Mouse (Mus musculus): ENCODE results near the gene Ect2.
A peak's percentile ranks its signal among the peaks of the same experiment; 100 is the strongest.

Ect2 gene

GRCm38 (mm10) chr3:27158910-27159309, 5.2 kb upstream of the Ect2 start:
- no peak for DNase-seq (ENCODE audit: low read depth, low spot score)

DNA sequence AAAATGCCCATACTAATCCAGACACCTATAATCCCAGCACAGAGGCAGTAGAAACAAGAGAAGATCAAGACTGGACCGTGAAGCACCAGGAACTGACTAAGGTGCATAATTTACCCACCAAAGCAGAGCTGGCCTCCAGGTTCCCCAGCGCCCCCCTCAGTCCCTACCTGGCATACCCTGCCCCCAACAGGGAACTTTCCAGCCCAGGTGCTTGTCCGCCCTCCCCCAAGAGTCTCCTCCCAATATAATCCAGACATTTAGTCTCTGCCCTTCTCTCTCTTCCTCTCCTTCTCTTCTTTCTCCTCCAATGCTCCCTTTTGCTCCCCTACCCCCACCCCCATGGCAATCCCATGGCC, 2.9 kb upstream of the Ect2 start:
- no peak for DNase-seq (ENCODE audit: low read depth, low spot score)

DNA sequence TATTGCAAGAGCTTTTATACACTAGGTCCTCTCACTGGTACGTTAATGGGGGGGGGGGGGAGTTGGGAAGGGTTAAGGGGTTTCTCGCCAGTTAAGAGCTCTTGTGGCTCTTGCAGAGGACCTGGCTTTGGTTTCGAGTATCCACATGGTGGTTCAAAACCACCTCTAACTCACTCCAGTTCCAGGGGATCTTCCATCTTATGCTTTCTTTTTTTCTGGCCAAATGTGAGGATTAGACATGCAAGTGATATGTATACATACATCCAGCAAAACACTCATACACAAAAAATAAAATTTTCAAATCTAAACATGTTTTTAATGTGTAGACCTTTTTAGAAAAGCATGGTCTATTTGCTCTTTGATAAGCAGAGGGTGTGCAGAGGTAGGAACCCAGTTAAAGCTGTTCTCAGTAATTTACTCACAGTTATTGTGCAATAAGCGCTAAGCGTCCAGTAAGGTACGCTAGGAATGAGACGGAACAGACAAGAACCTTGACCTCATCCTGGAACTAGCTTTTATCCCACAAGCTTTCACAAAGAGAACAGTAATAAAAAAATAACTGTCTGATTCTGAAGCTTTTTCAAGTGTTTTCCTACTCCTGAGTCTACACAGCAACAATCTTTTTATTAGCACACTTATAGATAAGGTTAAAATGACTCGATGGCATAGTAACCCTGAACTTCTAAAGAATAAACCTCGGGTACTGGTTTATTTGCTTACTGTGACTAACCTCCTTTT, 2.3 kb upstream of the Ect2 start:
- no peak for DNase-seq (ENCODE audit: low read depth, low spot score)

DNA sequence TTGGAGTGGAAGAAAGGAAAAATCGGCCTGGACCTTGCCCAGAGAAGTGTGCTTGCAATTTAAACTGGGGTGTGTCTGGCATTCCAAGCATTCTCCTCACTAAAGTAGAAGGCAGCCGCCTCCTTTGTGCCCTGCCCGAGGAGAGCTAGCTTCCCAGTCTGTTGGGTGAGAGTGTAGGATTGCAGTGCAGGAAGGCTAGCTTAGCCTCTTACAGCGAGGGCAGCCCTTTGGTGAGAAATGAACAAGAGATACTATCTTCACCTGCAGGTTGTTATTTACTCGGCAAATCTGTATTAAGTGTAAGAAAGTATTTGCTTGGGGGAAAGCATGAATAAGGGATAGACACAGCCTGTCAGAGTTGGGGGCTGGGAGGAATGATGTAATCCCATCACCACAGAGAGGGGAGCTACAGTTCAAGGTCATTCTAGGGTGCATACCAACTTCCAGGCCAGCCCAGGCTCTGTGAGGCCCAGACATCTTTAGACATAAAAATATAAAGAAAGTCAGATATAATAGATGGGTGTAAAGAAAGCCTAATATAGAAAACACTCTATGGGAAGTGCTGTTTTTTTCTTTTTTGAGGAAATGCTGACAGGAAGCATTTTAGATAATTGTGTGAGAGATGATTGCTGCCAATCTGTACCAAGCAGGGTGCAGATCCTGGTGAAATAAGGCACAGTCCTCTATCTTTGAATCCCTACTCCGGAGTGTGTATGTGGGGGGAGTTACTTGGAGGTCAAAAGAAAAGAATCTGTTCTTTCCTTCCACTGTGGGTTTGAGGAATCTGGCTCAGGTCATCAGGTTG, 1.6 kb upstream of the Ect2 start:
- no peak for DNase-seq (ENCODE audit: low read depth, low spot score)

DNA sequence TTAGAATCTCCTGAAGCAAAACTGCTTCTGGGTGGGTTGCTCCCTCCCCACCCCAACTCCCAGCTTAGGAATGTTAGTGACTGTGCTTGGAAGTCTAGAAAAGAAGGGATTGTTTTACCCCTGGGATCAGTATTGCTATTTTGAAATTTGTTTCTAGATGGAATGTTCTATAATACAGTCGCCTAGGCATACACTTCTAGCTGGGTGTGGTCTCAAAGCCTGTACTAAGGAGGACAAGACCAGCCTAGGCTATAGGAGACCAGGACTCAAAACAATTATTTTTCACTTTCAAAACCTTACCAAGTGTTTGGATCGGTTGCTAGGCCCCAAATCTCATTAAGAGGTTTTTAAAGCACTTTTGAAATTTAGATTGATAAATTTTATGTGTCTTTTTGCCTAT, 602 bp upstream of the Ect2 start:
- no peak for DNase-seq (ENCODE audit: low read depth, low spot score)

DNA sequence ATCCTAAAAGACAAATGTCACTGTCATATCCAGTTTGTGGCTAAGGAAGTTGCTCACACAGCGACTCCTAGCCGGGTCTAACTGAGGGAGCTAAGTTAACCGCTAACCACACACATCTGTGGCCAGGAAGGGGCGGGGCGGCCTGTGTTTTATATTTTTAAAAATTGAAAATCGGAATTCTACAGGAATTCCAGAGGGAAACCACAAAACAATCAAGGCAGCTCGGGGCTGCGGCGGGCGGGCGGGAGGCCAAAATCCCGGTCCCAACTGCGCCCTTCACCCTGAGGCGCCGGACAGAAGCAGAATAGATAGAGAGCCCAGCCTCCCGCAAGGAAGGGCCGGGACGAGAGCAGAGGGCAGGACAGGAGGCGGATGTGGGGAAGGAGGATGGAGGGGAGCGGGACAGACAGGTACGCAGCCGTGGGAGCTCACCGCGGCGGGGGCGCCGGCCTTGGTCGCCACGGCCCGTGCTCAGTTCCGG, 447 bp downstream of the Ect2 start:
- DNase-seq (ENCODE audit: low read depth, low spot score): no peak

- DNase-seq (ENCODE audit: low read depth, low spot score): no peak
Observed at GRCm38 (mm10) chr3:27145733-27146132, 7.9 kb downstream of the Ect2 start.

DNA sequence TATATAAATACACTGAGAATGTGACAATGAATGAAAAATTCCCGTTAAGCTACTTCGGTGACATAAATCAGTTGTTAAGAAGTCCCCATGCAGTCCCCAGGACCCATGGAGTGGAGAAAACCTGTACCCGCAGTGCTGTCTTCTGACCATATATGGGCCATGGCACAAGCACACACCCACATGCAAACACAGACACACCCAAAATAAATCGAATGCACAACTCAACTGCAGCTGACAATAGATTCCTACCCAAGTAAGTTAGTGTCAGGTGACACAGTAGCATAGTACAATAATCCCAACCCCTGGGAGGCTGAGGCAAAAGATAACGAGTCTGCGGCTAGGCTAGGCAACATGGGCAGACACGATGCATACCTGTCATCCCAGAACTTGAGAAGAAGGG, 10.1 kb downstream of the Ect2 start:
- no peak for DNase-seq (ENCODE audit: low read depth, low spot score)

GRCm38 (mm10) chr3:27140101-27140500, 13.6 kb downstream of the Ect2 start:
- DNase-seq (ENCODE audit: low read depth, low spot score): no peak

DNA sequence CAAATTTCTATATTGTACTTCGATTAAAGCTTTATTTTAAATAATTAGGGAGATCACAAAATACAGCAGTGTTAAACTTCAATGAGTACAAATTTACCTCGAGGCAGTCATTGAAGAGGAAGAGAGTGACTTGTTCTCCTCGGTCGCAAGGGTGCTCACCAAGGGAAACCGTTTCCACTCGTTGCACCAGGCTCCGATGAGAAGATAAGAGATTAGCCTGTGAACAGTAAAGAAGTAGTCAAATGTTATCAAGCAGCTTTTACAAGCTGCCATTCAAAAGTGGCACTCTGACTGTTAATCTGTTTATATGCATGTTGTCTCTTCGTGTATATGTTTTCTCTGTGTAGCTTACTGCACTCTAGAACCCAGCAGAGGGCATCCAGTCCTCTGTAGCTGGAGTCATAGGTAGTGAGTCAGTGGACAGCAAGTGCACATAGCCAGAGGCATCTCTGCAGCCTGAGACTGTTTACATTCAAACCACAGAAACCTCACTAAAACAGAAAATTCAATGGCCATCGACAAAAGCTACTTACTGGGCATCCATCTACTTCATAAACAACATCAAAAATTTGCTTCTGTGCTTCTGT, 31.7 kb downstream of the Ect2 start:
- no peak for DNase-seq (ENCODE audit: low read depth, low spot score)

- DNase-seq (ENCODE audit: low read depth, low spot score): no peak
Observed at GRCm38 (mm10) chr3:27120932-27121331, 32.7 kb downstream of the Ect2 start.

DNA sequence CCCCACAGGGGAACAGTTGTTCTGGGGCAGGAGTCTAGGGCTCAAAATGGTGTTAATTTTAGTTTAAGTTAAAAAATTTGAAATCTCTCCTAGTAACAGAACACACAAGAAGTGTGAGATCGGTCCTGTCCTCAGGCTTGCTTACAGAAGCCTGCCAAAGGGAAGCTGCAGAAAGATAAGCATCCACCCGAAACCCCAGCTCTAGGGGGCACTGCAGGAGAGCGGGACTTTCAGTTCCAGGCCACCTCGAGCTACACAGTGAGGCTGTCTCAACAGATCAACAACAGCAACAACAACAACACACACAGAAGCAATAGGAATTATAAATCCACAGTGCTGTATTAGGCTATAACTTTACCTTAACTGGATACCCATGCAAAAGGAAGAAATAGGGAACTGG, 35.5 kb downstream of the Ect2 start:
- DNase-seq (ENCODE audit: low read depth, low spot score): no peak

DNA sequence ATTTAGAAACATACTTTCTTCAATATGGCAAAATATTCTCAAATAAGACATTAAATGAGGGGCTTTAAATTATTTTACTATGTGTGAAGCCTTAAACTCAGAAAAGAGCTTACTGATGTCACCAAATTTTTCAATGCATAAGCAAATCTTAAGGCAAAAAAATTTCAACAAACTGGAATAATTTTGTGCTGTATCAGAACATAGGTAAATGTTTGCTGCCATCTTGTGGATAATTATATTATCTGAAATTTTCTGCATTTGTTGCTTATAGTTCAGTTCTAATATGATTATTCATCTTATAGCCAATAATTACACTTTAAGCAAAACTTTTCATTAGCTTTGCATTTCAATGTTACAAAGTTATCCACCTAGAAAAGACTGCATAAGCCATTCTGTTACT, 42.8 kb downstream of the Ect2 start:
- peak; percentile 18 for DNase-seq (ENCODE audit: low read depth, low spot score)

DNA sequence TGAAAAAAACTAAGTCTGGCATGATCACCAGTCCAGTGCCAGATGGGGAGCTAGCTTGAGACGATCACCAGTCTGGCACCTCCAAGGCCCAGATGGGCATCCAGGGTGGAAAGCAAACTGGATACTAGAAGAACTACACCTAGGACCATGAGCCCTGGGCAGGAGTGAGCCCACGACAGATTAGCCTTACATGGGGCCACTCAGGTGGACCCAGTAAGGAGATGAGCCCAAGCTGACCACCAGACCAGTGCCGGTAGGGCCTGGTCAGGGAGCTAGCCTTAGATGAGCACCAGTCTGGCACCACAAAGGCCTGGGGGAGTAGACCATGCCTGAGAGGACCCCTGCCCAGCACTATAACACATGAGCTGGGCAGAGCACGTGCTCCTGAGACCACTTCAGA, 44.6 kb downstream of the Ect2 start:
- DNase-seq (ENCODE audit: low read depth, low spot score): no peak

GRCm38 (mm10) chr3:27107142-27107541, 46.5 kb downstream of the Ect2 start:
- DNase-seq (ENCODE audit: low read depth, low spot score): no peak

GRCm38 (mm10) chr3:27102965-27103364, 50.7 kb downstream of the Ect2 start:
- no peak for DNase-seq (ENCODE audit: low read depth, low spot score)

DNA sequence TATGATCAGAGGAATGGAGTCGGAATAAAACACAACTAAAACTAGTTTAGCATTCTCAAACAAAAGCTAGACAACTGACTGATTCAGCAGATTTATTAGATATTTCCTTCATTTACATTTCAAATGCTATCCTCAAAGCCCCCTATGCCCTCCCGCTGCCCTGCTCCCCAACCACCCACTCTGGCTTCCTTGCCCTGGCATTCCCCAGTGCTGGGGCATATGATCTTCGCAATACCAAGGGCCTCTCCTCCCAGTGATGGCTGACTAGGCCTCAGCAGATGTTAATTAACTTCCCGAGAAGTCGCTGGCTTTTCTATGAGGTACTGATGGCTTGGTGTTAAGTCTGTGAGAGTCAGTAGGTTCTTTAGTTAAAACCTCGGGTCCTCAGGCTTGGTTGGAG, 55.0 kb downstream of the Ect2 start:
- no peak for DNase-seq (ENCODE audit: low read depth, low spot score)

DNA sequence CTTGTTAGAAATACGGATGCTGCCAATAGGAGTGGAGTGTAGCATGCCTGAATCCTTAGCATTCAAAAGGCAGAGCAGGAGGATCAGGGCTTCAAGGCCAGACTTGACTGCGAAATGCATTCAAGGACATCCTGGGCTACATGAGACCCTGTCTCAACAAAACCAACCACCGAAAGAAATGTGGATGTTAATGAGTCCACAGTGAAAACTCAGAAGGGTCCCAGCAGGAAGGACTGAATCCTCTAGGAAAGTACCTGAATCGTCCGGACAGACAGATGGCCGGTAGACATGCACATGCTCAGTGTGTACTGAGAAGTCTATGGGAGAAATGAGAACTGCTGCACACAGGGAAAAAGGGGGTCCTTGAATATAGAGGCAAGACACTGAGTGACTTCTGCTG, 67.5 kb downstream of the Ect2 start:
- DNase-seq (ENCODE audit: low read depth, low spot score): no peak

DNA sequence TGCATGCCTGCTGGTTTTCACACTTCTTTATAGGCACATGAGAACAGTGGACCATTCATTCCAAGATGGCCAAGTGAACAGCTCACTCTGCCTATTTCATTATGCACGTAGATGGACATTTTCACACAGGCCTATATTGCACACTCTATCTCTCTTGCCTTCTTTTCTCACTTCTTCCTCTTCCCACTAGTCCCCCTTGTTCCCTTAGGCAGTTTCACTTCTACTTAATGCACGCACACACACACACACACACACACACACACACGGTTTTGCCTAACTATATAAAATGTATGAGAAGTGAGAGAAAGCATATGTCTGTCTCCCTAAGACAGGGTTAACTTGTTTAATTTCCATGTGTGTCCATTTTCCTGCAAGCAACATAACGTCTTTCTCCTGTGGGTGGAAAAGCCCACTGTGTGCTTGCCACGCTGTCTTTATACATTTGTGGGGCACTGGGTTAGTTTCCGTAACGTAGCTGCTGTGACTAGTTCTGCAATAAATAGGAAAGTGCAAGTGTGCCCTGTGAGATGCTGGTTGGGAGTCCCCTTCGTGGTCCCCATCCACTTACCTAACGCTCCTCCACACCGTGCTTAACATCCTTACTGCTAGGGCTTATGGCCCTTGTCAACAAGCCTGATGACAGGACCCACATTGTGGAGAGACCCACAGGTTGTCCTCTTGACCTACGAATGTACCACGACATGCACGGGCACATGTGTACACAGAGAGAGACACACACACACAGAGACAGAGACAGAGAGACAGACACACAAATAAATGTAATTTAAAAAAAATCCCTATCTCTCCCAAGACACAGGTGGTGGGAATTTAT, 72.2 kb downstream of the Ect2 start:
- no peak for DNase-seq (ENCODE audit: low read depth, low spot score)

GRCm38 (mm10) chr3:27080061-27080770, 73.5 kb downstream of the Ect2 start:
- no peak for DNase-seq (ENCODE audit: low read depth, low spot score)

- no peak for DNase-seq (ENCODE audit: low read depth, low spot score)
Observed at GRCm38 (mm10) chr3:27073884-27074283, 79.8 kb downstream of the Ect2 start.

Measured in brain, embryonic 18.5 days (tissue).